Mouse (Mus musculus) kidney, adult 11 months (tissue): ENCODE measurements around the gene Emilin1.

ENCODE experiments used
- DNase-seq: peaks from one replicate; pipeline ENCODE4 v3.0.0; 2022

The Emilin1 gene

DNA sequence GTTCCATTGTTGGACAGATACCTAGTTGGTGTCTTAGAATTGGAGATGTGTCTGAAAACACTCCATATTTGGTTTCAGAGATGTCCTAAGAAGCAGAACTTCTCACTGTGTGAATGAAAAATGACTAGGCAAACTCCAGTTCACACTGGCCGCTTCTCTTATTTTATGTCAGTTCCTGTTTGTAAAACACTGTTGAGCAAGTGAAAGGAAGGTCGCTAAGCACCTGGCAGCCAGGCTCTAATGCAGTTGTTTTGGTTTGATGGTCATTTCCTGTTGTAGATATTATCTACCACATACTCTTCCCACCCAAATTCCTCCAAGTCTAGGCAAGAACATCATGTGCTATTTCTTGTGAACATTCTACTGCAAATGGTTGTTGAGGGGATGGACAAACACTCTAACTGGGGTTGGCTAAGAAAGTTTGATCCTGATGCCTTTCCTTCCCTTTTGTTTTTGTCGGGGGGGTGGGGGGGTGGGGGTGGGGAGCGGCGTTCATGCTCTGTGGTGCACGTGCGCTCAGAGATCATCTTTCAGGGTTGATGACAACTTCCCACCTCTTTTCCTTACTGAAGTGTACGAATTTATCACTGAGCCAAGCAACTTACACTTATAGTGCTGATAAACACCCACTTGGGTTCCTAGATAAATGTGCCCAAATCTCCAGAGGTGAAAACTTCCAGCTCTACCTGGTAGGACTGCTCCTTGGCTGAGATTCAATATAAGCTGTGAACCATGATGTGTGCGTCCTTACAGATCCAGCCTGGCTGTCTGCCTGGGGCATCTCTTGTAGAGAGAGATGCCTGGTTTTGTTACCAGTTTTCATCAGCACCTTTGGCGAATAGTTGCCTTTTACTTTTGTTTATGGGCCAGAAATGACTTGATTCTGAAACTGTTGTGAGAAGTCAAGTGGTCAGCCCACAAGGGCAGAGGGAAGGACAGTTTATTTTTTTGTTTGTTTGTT, 48.6 kb downstream of the Emilin1 start:
- no peak for DNase-seq

DNA sequence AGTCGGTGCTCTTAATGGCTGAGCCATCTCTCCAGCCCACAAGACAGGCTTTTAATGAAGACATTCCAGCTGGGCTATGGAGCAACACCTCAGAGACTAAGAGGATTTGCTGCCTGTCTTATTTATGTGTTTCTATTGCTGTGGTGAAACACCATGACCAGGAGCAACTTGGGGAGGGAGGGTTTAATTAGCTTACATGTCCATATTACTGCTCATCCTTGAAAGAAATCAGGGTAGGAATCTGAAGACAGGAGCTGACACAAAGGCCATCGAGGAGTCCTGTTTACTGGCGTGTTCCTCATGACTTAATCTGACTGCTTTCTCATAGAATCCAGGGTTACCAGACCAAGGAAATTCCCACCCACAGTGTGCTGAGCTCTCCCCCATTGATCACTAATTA, 50.7 kb downstream of the Emilin1 start:
- DNase-seq, result no peak

DNA sequence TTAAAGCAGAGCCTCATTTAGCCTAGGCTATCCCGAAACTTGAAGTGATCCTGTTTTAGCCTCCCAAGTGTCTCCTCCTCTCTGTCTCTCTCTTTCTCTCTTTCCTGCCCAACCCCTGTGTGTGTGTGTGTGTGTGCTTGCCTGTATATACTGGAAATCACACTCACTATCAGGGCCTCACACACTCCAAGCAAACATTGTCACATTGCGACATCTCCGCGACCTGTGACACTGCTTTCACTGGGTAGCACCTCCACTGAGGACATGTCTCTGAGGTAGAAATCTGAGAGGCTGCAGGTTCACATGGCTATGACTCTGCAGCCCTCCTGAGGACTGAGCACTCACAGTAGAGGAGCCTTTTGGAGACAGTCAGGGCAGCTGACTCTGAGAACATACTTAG, 53.0 kb downstream of the Emilin1 start:
- DNase-seq, result no peak

DNA sequence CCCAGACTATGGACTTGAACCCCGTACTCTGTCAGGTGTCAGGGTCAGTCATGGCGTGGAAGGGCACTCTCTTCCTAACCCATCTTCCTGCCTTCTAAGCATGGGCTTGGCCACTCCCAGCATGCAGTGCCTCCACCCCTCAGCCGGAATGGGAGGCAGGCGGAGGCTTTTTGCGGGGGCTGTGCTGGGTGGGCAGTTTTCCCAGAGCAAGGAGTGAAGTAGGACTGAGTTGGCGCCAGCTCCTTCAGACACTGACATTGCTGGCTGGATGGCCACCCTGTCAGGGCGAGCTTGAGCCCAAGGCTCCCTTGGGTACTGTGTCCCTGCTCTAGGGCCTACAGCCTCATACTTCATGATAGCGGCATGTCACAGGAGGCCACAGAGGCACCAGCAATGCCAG, 55.2 kb downstream of the Emilin1 start, which contains the start of gene Tcf23:
TSS of gene Tcf23 (plus strand) at position 247 of the 400 bp plus-strand sequence.
- peak; percentile 19 for DNase-seq

DNA sequence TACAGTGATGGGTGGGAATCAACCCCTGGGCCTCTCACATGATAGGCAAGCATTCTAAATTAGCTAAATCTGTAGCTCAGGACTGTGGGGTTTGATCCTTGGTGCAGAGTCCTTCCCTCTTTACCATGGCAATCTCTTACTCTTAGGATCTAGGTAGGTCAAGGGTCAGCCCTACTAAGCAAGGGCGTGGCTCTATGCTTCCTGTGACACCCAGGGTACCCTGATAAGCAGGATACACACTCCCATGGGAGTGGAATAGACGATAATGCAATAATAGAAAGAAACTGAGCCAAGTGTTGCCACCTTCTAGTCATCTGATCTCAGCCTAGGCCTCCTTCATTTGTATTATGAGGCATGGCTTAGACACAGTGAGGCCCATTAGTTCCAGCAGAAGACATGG, 56.2 kb downstream of the Emilin1 start:
- no peak for DNase-seq
